Mouse (Mus musculus) Patski (cell line): ENCODE results near the gene Bbs2. TPM values are rescaled to one million over a fixed set of nuclear protein-coding genes. Genes with fewer than 3 reads are reported as not detected.
A peak's percentile ranks its signal among the peaks of the same experiment; 100 is the strongest.
"Not testable (repeated sequence)": the region's sequence is repeated elsewhere in the genome, so short reads cannot be mapped to it uniquely, and the experiment has no call there.

Experiments used
- ATAC-seq: fragments of 100-300 bp; one replicate; pipeline ENCODE4 v1.8.0; 2021
- CTCF ChIA-PET: fragments of 350-600 bp; sonication (Branson Sonifier 250); formaldehyde crosslinking; loops from one replicate; lab custom pipeline; 2022; ENCODE audit warnings: inconsistent platforms; lab: Charles Lee
- POLR2A ChIA-PET: fragments of 350-600 bp; sonication (Branson Sonifier 250); formaldehyde crosslinking; loops from one replicate; lab custom pipeline; 2022; ENCODE audit warnings: antibody characterized with exemption, inconsistent platforms; lab: Charles Lee
- DNase-seq: peaks from one replicate; pipeline ENCODE4 v3.0.0-alpha.2; 2011; ENCODE audit warnings: low read depth, low spot score
- H3K27me3 ChIP-seq: fragments of 371-371 bp; one replicate; pipeline ENCODE4 v1.5.1; 2021
- CTCF ChIP-seq: fragments of 100-300 bp; IDR thresholded peaks from one replicate; pipeline ENCODE4 v1.5.1; 2021
- in situ Hi-C: fragments of 300-500 bp; cut with MboI; formaldehyde crosslinking; loops from 3 replicates; pipeline ENCODE4 v1.11.1; 2018; ENCODE audit warnings: low pct_unique_long_range_greater_than_20kb, mixed read lengths
- polyA plus RNA-seq: library from polyadenylated mRNA; unstranded; gene quantifications from one replicate; pipeline ENCODE4 v1.2.3, GENCODE M21; 2021

Bbs2 gene
- polyA plus RNA-seq: 28.0 TPM

- peak; percentile 52 for TF ChIP-seq CTCF
- CTCF ChIA-PET: interaction anchor here (2.9 to 4.3 kb wide), 2 partner anchors 102 to 107 kb away, joined by 9 to 21 read pairs; no protein-coding TSS in a partner anchor
- POLR2A ChIA-PET: interaction anchor here (0.5 to 1.4 kb wide), 4 partner anchors 32 to 376 kb away, joined by 3 to 4 read pairs (median 3); no protein-coding TSS in a partner anchor
Measured at GRCm38 (mm10) chr8:94098081-94098974, at the start of gene Bbs2. Bbs2 (minus strand) TSS chr8:94098928.

GRCm38 (mm10) chr8:94148236-94148635, 49.5 kb upstream of the Bbs2 start:
- ATAC-seq (peak; percentile 22), DNase-seq (no peak)
- no peak for TF ChIP-seq CTCF
- ChIA-PET POLR2A (no interaction called here), CTCF (no interaction called here)
- in situ Hi-C loops: no loop called here
- H3K27me3 ChIP-seq: no peaks in the 10 kb centered on the region

More at GRCm38 (mm10) chr8:94098081-94098974, at the start of gene Bbs2:
- peaks cover 8% of the 10 kb centered on the region for H3K27me3 ChIP-seq
- in situ Hi-C loops: no loop called here
- peak; percentile 96 for ATAC-seq
- peak; percentile 74 for DNase-seq

GRCm38 (mm10) chr8:94140266-94140795, 41.6 kb upstream of the Bbs2 start:
- in situ Hi-C loops: no loop called here
- no peak for TF ChIP-seq CTCF
- H3K27me3 ChIP-seq: no peaks in the 10 kb centered on the region
- no peak for DNase-seq
- POLR2A ChIA-PET: interaction anchor here (1.3 kb wide), 1 partner anchor 42 kb away, joined by 3 read pairs; the partner anchor contains the start of gene Bbs2
- ATAC-seq: no peak
- CTCF ChIA-PET: interaction anchor here (0.7 kb wide), 1 partner anchor 9 kb away, joined by 3 read pairs; no protein-coding TSS in a partner anchor

GRCm38 (mm10) chr8:94136933-94137332, 38.2 kb upstream of the Bbs2 start, which contains the start of gene Mt4:
Mt4 (plus strand) TSS chr8:94137197.
- no peaks in the 10 kb centered on the region for H3K27me3 ChIP-seq
- DNase-seq: no peak
- POLR2A ChIA-PET: no interaction called here
- TF ChIP-seq CTCF: no peak
- no peak for ATAC-seq
- in situ Hi-C loops: no loop called here
- CTCF ChIA-PET: no interaction called here

GRCm38 (mm10) chr8:94136192-94136591, 37.5 kb upstream of the Bbs2 start:
- ChIA-PET POLR2A (interaction anchor here (0.5 kb wide), 1 partner anchor 479 kb away, joined by 3 read pairs; no protein-coding TSS in a partner anchor), CTCF (interaction anchor here (1.3 kb wide), 1 partner anchor 31 kb away, joined by 3 read pairs; no protein-coding TSS in a partner anchor)
- in situ Hi-C loops: no loop called here
- H3K27me3 ChIP-seq: no peaks in the 10 kb centered on the region
- ATAC-seq (no peak), DNase-seq (no peak)
- TF ChIP-seq CTCF: no peak

GRCm38 (mm10) chr8:94135556-94135955, 36.8 kb upstream of the Bbs2 start:
- DNase-seq (no peak), ATAC-seq (no peak)
- H3K27me3 ChIP-seq: no peaks in the 10 kb centered on the region
- in situ Hi-C loops: no loop called here
- TF ChIP-seq CTCF: no peak
- CTCF ChIA-PET: interaction anchor here (1.2 to 1.3 kb wide), 2 partner anchors 11 to 32 kb away, joined by 3 read pairs; no protein-coding TSS in a partner anchor
- POLR2A ChIA-PET: no interaction called here

- CTCF ChIA-PET: interaction anchor here (1.2 kb wide), 1 partner anchor 10 kb away, joined by 3 read pairs; no protein-coding TSS in a partner anchor
- H3K27me3 ChIP-seq, in situ Hi-C loops, ATAC-seq, DNase-seq: not testable (repeated sequence)
- POLR2A ChIA-PET: interaction anchor here (0.7 kb wide), 1 partner anchor 155 kb away, joined by 3 read pairs; no protein-coding TSS in a partner anchor
Measured at GRCm38 (mm10) chr8:94134601-94135000, 35.9 kb upstream of the Bbs2 start.

GRCm38 (mm10) chr8:94132096-94132495, 33.4 kb upstream of the Bbs2 start:
- POLR2A ChIA-PET: no interaction called here
- DNase-seq: no peak
- no peak for TF ChIP-seq CTCF

GRCm38 (mm10) chr8:94130126-94130525, 31.4 kb upstream of the Bbs2 start:
- no peak for ATAC-seq
- in situ Hi-C loops: no loop called here
- TF ChIP-seq CTCF: no peak
- H3K27me3 ChIP-seq: no peaks in the 10 kb centered on the region
- POLR2A ChIA-PET: no interaction called here
- DNase-seq: no peak
- CTCF ChIA-PET: no interaction called here

More at GRCm38 (mm10) chr8:94132096-94132495, 33.4 kb upstream of the Bbs2 start:
- no peak for ATAC-seq
- no peaks in the 10 kb centered on the region for H3K27me3 ChIP-seq
- in situ Hi-C loops: no loop called here
- CTCF ChIA-PET: interaction anchor here (1.0 to 1.5 kb wide), 2 partner anchors 10 to 35 kb away, joined by 3 read pairs; no protein-coding TSS in a partner anchor

- H3K27me3 ChIP-seq: no peaks in the 10 kb centered on the region
- ATAC-seq: no peak
- TF ChIP-seq CTCF: no peak
- in situ Hi-C loops: no loop called here
- no peak for DNase-seq
- POLR2A ChIA-PET: no interaction called here
- CTCF ChIA-PET: no interaction called here
Measured at GRCm38 (mm10) chr8:94129133-94129789, 30.5 kb upstream of the Bbs2 start.
